Mouse (Mus musculus) small intestine, adult 2 months (tissue): ENCODE data around the gene Atp5j.
A peak's percentile ranks its signal among the peaks of the same experiment; 100 is the strongest.

Source experiments
- CTCF ChIP-seq: fragments of 200-500 bp; IDR thresholded peaks from 2 replicates; pipeline ENCODE4 v1.5.1; 2012; ENCODE audit warnings: low read depth, mild to moderate bottlenecking, control low read depth, inconsistent platforms, low read length, moderate library complexity, mixed read lengths; ENCODE audit not compliant: insufficient replicate concordance, insufficient read length; ENCODE audit errors: extremely low read depth
- POLR2A ChIP-seq: fragments of 200-500 bp; IDR thresholded peaks from 2 replicates; pipeline ENCODE4 v1.6.1; 2012; ENCODE audit warnings: low read depth, mild to moderate bottlenecking, control low read depth, inconsistent platforms, low read length, moderate library complexity

- no peak for TF ChIP-seq CTCF
- peak; percentile 70 for TF ChIP-seq POLR2A
Observed at GRCm38 (mm10) chr16:84834745-84835440, 532 bp downstream of the Atp5j start, which contains the start of gene Gabpa.
